Mouse (Mus musculus): ENCODE results near the gene Lrpprc. TPM values are rescaled to one million over a fixed set of nuclear protein-coding genes. Genes with fewer than 3 reads are reported as not detected.
"Not testable (repeated sequence)": the region's sequence is repeated elsewhere in the genome, so short reads cannot be mapped to it uniquely, and the experiment has no call there.

Lrpprc gene
- 10 to 100 TPM in 2 of 3 experiments, 1 to 10 TPM in 1; 9.5 to 13.4 (median 11.6) TPM for polyA plus RNA-seq (2017; shearing (Covaris generic))

DNA sequence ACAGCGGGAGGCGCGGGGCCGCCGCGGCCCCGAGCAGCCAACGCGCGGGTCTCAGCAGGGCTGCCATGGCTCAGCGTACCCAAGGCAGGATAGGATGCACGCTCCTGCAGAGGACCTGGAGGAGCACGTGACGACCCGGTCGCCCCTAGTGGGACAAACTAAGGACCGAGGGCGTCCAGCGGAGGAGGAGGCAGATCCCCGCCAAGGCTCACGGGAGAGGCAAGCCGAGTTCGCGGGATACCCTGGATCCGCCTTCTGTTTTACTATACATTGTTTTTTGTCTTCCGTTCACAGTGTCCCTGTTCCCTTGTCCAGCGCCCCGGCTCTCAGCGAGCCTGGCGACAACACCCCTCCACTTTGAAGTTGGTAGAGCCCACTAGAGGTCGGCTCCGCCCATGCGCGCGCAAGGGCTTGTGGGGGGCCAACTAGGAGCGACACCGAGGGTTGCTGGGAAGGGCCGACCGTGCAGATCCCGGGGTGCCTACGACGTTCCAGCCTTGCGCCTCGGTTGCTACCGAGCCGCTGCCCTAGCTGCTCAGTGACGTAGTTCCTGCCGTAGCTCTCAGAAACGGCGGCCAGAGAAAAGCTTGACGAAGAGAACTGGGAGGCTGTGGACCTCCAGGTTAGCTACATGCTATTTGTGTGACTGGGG is at the start of gene Lrpprc:
Lrpprc (minus strand) TSS at position 343 of the 652 bp plus-strand sequence.
- peak; percentile 95 for ATAC-seq

DNA sequence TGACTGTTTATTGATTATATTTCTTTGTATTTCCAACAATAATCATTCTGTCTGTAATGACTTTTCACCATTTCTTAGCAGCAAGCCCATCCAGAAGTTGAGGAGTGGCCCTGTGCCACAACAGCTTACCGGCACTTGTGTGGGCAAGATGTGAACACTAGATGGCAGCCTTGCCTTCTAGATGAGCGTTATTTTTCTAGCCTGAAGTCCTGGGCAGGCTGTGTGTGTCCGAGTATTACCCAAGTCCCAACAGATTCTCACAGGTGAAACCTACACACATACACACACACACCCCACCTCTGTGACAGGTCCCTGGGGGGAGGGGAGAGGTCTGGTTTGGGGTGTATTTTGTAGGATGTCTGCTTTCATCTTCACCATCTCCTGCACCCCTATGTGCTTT is 47.2 kb upstream of the Lrpprc start:
- ATAC-seq, result peak; percentile 86

DNA sequence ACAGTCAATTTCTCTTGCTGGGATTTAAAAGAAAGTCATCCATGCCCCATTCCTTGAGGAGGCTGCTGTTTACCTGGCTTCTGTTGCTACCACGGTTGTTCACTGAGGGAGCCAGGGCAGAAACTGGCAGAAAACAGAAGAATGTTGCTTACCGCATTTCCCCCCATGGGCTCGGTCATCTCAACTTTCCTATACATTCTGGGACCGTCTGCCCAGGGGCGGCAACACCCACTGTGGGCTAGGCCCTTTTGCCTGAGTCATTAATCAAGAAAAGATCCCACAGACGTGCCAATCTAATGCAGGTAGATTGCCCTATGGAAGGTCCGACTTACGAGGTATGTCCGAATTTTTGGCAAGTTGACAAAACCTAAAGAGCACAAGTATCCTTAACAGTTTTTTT is 44.7 kb upstream of the Lrpprc start:
- no peak for ATAC-seq

DNA sequence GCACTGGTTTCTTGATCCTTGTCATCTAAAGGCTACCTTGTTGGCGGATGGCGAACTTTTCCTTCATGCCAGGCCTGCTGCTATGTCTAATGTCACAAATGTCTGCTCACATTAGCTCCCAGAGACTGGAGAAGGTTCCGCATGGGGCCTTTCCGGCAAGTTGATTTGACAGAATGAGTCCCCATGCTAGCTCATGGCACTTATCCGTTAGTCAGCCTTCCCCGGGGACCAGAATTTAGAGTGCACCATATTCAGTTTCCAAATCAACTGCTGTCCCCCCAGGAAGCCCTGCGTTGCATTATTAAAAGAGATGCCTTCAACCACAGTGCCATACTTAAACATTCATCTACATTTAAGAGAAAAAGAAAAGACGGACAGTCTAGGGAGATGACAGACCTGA is 41.8 kb upstream of the Lrpprc start:
- no peak for ATAC-seq

DNA sequence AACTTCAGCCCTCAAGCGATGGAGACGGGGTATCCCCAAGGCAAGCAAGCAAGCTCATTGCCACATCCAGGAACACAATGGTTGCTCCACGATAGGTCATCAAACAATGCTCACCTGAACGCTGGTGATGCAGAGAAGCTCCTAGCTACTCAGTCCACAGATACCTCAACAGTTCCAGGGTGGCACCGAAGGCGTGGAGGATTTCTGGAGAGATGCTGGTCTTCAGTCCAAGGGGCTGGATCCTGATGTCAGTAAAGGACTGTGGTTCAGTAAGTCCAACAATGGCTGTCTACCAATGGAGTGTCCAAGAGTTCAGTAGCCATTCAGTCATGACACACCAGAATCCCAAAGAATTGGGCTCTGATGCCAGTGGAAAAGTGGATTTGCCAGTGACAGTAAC is 37.7 kb upstream of the Lrpprc start:
- no peak for ATAC-seq

DNA sequence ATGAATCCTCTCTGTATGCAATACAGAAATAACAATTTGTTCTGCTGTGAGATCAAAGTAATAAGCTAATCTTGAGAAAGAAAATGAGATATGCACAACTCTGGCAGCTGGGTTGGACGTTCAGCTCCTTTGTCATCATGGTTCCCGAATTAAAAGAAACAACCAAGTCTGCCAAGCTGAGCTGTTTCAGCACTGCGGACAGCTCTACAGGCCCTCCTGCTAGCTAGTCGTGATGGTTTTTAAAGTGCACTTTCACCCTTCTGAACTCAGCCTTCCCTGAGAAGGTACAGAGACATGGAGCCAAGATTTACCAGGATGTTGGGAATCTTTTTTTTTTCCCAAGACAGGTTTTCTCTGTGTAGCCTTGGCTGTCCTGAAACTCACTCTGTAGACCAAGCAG is 30.0 kb upstream of the Lrpprc start:
- ATAC-seq, result no peak

DNA sequence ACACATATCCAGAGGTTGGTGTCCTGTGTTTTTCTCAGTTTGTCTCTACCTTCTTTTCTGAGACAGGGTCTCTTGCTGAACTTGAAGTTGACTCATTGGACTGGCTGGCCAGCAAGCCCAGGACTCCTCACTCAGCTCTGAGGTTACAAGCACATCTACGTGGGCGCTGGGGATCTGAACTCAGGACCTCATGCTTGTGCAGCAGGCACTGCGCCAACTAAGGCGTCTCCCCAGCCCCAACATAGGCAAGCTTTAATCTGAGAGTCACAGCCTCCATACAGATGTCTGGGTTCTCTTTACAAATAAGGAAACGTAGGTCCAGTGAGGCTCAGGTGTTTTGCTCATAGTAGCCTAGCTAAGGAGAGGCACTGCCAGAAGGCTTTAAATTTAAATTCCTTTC is 27.8 kb upstream of the Lrpprc start:
- no peak for ATAC-seq

DNA sequence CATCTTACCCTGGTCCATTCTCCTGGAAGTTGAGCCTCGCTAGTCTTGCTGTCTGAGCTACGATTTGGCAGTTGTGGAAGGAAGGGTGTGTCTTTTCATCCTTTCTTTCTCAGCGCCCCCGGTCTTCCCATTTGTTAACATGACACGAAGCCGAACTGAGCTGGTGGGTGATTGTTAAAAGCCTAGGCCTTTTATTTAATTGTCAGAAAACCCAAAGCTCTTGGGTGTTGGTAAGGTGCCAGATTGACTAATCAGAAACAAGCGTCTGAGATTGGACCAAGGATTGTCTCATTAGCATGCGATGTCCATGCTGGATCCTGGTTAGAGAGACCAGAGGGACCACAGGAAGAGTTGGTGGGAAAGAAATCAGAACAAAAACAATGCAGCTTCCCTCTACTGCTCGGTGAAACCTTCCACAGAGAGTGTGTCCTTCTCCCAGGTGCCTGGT is 25.4 kb upstream of the Lrpprc start:
- no peak for ATAC-seq

DNA sequence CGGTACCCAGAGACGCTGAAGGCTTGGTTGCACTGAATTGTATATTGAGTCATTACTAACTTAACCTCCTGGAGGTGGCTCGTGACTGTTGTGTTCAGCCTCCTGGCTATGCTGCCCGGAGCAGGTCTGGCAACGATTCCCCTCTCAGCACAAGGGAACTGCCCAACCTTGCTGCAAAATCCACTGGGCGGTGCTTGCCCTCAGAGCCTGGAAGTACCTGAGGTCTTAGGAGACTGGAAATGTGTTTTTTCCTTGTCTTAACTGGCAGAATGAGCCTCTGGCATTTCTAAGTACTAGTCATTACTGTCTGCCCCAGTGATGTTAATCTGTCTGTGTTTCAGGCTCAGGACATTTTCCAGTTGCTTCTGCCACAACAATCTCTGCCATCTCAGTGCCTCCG is 24.3 kb upstream of the Lrpprc start:
- no peak for ATAC-seq

DNA sequence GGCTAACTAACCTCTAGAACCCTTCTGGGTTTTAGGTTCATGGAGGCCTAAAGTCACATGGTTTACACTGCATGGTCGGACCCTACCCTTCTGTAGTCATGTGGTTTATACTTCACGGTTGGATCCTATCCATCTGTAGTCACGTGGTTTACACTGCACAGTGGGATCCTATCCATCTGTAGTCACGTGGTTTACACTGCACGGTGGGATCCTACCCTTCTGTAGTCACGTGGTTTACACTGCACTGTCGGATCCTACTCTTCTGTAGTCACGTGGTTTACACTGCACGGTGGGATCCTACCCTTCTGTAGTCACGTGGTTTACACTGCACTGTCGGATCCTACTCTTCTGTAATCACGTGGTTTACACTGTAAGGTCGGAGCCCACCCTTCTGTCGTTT is 23.6 kb upstream of the Lrpprc start:
- ATAC-seq, result not testable (repeated sequence)

DNA sequence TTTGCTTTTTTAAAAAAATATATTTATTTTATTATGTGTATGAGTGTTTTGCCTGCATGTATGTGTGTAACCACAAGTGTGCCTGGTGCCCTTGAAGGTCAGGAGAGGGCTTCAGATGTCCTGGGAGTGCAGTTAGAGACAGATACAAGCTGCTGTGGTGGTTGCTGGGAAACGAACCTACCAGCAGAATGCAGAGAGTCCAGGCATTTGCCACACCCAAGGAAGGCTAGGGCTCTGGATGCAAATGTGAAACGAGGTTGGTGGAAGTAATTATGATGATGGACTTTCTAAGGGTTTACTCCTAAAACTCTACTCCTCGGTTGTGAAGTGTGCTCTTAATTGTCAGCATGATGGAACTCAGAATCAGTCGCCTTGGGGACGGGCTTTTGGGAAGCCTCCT is 1.4 kb upstream of the Lrpprc start:
- no peak for ATAC-seq

DNA sequence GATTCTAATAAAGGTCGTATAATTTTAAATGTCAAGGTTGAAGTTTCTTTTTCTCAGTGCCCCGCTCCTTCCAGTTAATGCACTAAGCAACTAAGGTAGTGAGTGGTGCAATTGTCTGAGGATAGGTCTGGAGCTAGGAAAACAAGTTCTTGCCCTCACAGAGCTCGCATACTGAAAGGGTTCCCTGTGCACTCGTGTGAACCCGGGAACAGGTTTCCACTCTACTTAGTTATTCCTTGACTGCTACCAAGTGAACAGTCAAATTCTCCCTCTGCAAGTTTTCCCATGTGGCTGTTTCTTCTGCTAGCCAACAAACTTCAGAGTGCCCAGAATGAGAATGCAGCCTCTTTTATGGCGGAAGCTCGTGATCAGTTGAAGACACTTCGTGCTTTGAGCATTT is 567 bp upstream of the Lrpprc start:
- ATAC-seq, result peak; percentile 5

DNA sequence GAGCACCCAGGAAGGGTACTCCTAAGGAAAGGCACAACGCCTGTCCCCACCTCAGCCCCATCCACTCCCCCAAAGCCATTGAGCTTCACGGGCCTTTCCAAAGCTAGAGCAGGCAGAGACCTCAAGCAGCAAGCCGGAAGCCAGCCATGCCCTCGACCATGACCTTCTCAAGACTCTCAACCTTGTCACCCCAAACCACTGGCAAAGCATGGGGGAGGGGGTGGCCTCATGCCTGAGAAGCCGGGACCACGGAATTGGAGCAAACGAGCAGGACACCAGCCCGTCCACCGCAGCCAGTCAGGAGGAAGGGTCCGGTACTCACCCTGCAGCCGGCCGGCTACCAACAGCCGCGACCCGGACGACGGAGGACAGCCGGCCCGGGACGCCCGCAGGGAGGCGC is 546 bp downstream of the Lrpprc start:
- ATAC-seq, result peak; percentile 16

DNA sequence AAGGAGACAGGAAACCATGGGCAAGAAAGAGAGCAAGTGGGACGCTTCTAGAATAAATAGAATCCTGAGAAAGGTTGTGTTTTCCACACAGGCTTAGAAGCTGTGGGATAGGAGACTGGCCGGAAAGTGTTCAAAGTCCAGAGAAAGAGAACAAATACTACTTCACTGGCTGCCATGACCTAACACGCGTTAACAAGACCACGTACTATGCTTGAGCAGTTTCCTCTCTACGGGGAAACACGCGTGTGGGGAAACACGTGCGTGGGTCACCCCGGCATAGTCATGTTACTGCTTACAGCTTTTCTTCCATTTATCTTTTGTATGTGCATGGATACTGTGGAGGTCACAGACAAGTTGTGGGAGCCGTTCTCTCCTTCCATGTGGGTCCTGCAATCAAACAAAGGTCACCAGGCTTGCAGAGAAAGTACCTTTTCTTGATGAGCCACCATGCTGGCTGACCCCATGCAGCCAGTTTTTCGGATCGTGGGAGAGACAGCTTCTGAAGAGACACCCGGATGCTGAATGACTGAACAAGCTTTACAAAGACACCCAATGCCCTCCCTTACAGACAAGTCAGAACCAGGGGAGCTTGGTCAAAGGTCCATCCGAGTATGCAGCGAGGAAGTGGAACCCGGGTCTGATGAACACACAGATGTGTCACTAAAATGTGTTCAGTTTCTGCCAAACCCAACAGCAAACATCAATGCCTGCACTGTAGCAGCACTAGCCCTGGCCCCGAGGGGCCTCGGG is 2.0 kb downstream of the Lrpprc start:
- no peak for ATAC-seq

DNA sequence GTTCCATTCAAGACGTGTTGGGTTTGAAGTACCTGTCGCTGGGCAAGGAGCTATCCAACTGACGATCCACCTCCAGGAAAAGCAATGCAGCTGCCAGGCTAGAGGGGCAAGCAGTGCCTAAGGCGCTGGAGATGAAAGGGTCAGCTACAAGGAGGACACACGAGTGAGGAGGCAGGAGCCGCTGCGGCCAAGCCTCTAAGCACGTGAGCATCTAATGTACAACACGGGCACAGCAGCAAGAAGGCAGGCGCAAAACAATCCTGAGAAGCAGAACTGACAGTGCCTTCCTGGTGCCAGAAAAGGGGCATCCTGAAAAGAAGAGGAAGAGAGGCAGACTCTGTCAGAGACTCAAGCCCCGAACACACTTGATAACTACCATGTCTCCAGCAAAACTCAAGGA is 3.1 kb downstream of the Lrpprc start:
- ATAC-seq, result no peak

DNA sequence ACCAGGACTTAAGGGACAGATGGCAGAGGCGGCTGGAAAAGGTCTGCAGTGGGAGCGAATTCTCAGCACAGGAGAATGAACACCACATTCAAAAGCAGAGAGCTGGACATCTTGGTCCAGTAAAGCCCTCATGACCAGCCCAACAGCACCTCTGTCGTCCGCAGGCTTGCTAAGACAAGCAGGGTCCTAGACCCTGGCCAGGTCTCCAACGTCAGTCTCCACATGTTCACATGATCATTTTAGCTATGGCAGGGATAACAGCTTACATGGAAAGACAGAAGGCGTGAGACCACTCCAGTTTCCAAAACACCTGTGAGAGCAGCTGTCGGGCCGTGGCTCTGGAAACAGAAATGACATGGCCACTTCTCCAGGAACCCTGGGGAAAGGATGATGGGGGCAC is 3.7 kb downstream of the Lrpprc start:
- no peak for ATAC-seq

DNA sequence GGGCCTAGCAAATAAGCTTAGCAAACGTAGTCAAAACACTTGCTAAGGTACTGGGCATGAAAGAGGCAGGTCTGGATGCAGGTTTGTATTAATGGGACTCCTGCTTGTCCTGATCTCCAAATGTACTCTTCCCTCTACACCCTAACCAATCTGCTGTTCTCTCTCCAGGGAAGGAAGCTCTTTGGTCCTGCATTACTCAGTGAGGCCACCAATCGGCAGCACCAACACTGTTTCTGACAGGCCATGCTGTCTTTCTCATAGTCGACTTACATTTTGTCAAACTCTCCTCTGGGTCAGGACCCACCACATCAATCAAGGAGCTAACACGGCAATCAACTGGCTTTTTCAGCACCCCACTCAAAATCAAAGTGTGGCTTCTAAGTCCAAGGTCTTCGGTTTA is 5.4 kb downstream of the Lrpprc start:
- no peak for ATAC-seq

DNA sequence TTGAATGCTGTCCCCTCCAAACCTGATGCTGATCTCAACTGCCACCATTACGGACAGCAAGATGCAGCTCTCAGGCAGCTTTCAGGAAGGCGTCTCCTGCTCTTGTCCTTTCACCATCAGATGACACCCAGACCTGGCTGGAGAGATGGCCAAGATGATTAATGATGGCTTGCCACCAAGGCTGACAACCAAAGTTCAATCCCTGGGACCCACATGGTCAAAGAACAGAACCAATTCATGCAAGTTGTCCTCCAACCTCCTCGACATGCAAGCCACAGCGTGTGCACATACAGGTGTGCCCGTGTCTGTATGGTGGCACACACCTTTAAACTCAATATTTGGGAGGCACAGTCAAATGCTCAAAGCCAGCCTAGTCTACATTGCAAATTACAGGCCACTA is 7.1 kb downstream of the Lrpprc start:
- ATAC-seq, result no peak

DNA sequence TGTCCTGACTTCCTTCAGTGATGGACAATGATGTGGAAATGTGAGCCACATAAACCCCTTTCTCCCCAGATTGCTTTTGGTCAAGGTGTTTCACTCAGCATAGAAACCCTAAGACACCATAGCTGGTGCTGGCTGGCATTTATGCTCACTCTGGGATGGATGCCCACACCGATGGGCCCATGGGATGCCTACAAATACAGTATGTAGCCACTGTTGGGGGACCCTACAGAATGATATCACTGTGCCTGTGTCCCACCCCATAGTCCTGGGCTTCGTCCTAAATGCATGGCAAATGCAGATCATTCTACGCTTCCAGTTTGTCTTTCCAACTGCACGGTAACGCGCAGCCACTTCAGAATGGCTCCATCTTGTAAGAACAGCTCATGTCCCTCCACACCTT is 10.3 kb downstream of the Lrpprc start:
- ATAC-seq, result no peak

DNA sequence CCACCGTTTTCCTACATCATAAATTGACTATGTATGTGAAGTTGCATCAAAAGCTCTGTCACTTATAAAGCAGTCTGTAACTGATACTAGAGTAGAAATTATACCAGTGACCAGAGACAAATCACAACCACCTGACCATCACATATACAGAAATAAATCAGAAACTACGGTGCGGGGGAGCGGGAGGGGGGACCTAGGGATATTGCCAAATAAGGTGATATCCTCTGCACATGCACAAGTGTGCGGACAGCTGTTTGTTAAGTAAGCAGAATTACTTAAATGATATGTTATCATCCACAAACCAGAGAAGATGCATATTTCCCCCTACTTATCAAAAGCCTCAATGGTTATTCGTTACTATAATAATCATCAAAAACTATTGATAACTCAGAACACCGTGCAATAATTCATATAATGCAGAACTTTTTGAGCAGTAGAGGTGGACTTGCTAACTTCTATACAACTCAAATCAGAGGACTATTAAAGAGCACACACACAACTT is 12.1 kb downstream of the Lrpprc start:
- no peak for ATAC-seq

DNA sequence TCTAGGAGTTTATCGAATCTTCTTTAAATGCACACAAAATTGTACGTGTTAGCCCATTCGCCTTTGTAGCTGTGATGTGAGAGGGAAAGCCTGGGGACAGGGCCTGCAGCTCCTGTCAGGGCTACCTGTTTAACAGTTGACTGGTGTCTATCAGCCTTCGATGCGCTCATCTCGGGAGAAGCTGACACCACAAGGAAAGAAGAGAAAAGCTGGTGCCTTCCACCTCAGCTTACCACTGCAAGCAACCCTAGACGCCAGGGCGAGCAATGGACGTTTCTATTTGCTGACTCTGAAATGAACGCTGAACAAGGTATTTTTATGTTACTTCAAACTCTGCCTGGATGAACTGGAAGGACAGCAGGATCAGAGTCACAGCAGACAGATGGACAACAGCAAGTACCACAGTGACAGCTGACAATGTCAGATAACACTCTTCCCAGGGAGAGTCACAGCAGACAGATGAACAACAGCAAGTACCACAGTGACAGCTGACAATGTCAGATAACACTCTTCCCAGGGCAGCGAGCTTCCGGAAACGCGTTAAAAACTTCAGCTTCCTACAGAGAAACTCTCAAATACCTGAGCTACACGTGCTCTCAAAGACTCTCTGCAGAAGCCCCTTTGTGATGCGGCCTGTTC is 14.1 kb downstream of the Lrpprc start:
- ATAC-seq, result no peak

DNA sequence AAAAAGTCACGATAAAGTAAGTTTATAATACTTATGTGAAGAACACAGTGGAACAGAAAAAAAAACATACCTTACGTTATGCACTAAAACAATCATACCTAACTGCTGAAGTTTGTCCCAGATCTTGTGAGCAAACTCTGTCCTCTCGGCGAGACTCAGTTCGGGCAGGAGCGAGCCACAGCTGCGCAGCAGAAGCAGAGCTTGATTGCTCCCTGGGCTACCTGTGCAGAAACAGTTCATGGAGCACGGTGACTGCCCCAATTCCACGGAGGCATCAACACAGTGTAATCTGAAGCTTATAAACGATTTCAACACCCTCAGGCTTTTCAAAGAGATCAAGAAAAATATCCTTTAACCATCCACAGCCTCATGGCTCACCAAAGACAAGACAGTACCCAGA is 15.3 kb downstream of the Lrpprc start:
- ATAC-seq, result no peak

DNA sequence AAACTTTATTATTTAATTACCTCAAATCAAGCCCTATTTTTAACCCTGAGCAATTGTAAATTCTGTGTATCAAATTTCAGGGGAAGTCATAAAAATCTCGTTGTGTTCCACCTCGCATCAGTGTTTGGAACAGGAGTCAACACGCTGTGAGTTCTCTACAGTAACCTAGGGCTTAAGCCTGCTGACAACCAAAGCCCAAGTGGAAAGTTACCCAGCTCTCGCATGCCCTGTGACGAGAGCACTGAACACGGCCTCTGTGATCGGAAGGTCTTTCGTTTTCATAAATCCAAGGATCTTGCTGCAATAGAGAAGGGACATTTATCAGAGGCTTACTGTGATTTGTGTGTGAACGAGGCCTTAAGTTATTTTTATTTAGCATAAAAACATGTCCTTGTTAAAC is 18.7 kb downstream of the Lrpprc start:
- no peak for ATAC-seq

DNA sequence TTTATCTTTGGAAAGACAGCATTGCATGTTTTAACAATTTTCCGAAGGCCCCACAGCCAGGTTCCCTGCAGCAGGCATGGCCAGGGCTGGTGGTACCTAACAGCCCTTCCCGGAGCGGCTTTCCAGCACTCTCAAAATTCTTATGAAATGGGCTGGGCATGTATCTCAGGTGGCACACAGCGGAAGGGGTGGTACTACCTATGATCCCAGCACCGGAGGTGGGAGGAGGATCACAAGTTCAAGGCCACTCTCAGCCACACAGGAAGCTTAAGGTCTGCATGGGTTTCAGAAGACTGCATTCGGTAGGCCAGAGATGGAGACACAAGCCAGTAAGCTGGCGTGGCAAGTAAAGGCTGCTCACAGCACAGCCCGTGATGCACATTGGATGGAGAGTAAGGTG is 31.6 kb downstream of the Lrpprc start:
- ATAC-seq, result no peak
